Mouse (Mus musculus) hindbrain, embryonic 13.5 days (tissue): ENCODE data around the gene Sstr4. TPM values are rescaled to one million over a fixed set of nuclear protein-coding genes. Genes with fewer than 3 reads are reported as not detected.

Experiments
- ATAC-seq: fragments of 200-750 bp; cut with Nextera tagmentation; 2 replicates; pipeline ENCODE4 v1.8.0; 2017; ENCODE audit warnings: moderate TSS enrichment; ENCODE audit not compliant: low FRiP score
- H3K27ac ChIP-seq: fragments of 300-500 bp; sonication (generic); 2 replicates; pipeline ENCODE4 v1.5.1; 2015; ENCODE audit warnings: inconsistent platforms, mild to moderate bottlenecking, moderate library complexity
- H3K27me3 ChIP-seq: fragments of 300-500 bp; sonication (generic); 2 replicates; pipeline ENCODE4 v1.6.1; 2015; ENCODE audit warnings: mild to moderate bottlenecking, inconsistent platforms
- H3K36me3 ChIP-seq: fragments of 300-500 bp; sonication (generic); 2 replicates; pipeline ENCODE4 v1.6.1; 2015; ENCODE audit warnings: mild to moderate bottlenecking, inconsistent platforms
- H3K4me1 ChIP-seq: fragments of 300-500 bp; sonication (generic); replicated peaks from 2 replicates; pipeline ENCODE4 v1.6.1; 2015; ENCODE audit warnings: inconsistent platforms
- H3K4me2 ChIP-seq: fragments of 300-500 bp; sonication (generic); 2 replicates; pipeline ENCODE4 v1.6.1; 2015; ENCODE audit warnings: inconsistent platforms, mild to moderate bottlenecking, moderate library complexity
- H3K4me3 ChIP-seq: fragments of 300-500 bp; sonication (generic); 2 replicates; pipeline ENCODE4 v1.5.1; 2015; ENCODE audit warnings: mild to moderate bottlenecking, inconsistent platforms
- H3K9ac ChIP-seq: fragments of 300-500 bp; sonication (generic); 2 replicates; pipeline ENCODE4 v1.6.1; 2015; ENCODE audit warnings: mild to moderate bottlenecking, inconsistent platforms
- H3K9me3 ChIP-seq: fragments of 300-500 bp; sonication (generic); 2 replicates; pipeline ENCODE4 v1.6.1; 2016; ENCODE audit warnings: inconsistent platforms
- WGBS: fragments of 180-500 bp; shearing (Covaris S2); methylation state at CpG from one replicate; pipeline ENCODE4 v1.1.7; 2015; 5-methylcytosine and 5-hydroxymethylcytosine counted together
- polyA plus RNA-seq: library from polyadenylated mRNA; unstranded; fragments of >200 nt; fragmentation: Nextera tagmentation; extraction: Ambion mirVana; gene quantifications from 2 replicates; pipeline ENCODE4 v1.2.1, GENCODE M21; 2015

The Sstr4 gene
- polyA plus RNA-seq, 1 experiment from 2014 or later, result 2.1 TPM

DNA sequence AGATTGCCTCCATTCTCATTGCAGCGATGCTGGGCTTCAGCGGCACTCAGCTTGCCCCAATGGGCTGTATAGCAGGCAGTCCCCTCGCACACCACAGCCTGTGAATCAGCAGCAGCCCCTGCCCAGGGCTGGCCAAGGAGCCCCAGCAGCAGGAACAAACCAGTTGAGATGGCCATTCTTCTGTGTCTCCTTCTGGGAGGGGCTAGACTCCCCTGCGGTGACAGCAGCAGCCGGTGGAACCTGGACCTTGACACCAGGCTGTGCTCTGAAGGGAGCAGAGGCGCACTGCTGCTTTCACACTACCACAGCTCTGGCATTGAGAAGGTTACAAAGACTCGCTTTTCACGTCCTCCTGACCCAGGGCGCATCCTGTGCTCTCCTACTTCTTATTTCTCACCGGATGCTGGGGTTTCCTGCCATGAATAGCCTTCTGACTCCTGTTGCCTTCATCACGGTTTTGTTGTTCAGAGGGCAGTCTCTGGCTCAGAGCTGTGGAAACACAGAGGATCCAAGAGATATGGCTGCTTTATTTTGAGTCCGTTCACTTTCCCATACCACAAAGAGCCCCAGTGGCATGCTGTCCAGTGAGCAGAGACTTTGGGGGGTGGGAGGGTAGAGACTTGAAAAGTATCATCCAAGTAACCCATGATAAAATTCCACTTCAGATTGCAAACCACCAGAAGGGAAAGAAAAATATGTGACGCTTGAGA, 48.3 kb downstream of the Sstr4 start, which contains the start of gene Cd93:
Gene Cd93 (minus strand): TSS at position 315 of the 710 bp plus-strand sequence.
- 62% methylated on average over 13 of the region's 13 CpGs for WGBS
- ATAC-seq, result peak; percentile 54; the same call in 1 of the 2 replicates
- Histone ChIP-seq H3K4me3 (peak within 1 kb of the TSS; percentile 7; the same call in 1 of the 2 replicates), H3K9ac (no peak within 1 kb of the TSS; the same call in 1 of the 2 replicates), H3K36me3 (no peaks in the 10 kb centered on the region), H3K4me2 (no peak within 1 kb of the TSS), H3K4me1 (no peaks in the 10 kb centered on the region), H3K9me3 (no peaks in the 10 kb centered on the region), H3K27ac (peak within 1 kb of the TSS; percentile 71), H3K27me3 (no peaks in the 10 kb centered on the region)

DNA sequence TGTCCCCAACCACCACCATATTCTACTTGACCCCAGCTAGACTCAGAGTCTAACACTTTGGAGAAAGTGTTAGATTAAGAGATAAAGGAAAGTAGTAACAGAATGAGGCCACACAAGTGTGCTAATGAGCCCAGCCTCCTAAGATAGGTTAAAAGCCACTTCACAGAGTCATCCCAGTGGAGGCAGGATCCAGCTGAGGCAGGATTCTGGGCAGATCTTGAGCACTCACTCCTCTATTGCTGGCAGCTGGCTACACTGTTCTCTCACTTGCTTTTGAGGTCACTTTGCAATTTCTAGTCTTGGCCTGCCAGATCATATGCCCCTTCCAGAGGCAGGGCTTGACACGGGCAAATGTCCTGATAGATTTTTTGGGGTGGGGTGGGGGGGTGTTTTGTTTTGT, 49.3 kb downstream of the Sstr4 start:
- Histone ChIP-seq H3K9ac (no peak overlapping the region), H3K27ac (0 out of 2 replicates have a peak overlapping the region, but pooled peaks have one; percentile 10), H3K27me3 (no peaks in the 10 kb centered on the region), H3K4me3 (no peak overlapping the region), H3K4me1 (no peaks in the 10 kb centered on the region), H3K36me3 (no peaks in the 10 kb centered on the region), H3K4me2 (no peak overlapping the region), H3K9me3 (no peaks in the 10 kb centered on the region)
- ATAC-seq, result no peak
- 77% methylated on average over 1 of the region's 1 CpGs for WGBS

DNA sequence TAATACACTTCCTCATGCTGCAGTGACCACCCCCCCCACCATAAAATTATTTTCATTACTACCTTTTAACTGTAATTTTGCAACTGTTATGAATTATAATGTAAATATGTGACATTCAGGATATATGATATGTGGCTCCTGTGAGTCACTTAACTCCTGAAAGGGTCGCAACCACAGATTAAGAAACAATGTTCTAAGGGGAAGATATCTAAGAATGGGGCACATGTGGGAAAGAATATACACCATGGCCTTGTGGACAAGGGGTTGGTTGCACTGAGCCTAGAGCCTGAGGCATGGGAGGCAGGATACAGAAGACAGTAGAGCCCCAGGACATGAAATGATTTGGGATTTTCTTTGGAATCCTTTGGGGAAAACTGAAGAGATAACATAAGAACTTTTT, 50.5 kb downstream of the Sstr4 start:
- 98% methylated on average over 1 of the region's 1 CpGs for WGBS
- no peak for ATAC-seq
- Histone ChIP-seq H3K27me3 (no peaks in the 10 kb centered on the region), H3K9me3 (no peaks in the 10 kb centered on the region), H3K9ac (no peak overlapping the region), H3K4me1 (no peaks in the 10 kb centered on the region), H3K4me3 (no peak overlapping the region), H3K36me3 (no peaks in the 10 kb centered on the region), H3K4me2 (no peak overlapping the region), H3K27ac (no peak overlapping the region)

Other genes with a start within 250 kb of the Sstr4 start
- 8.8 and 10.3 TPM in 2 replicates for gene Thbd, start 12.8 kb downstream of the Sstr4 start, polyA plus RNA-seq
- 7.4 and 8.2 TPM in 2 replicates for gene Cd93, start 48.2 kb downstream of the Sstr4 start, polyA plus RNA-seq